Comparison of ENCODE assay signal across 24 mouse cellular contexts in genomic region chr11:61655649-61656048, GRCm38 (mm10). TPM values are rescaled to one million over a fixed set of nuclear protein-coding genes. Genes with fewer than 3 reads are reported as not detected.
"Had no signal": no experiment of that assay in that cellular context is flagged by ENCODE, and none has a peak within 500 bp of the region (broad histone marks: within the 10 kb centered on the region; RNA-seq: fewer than 3 reads in every experiment).

No protein-coding gene starts in this region.

- H3K36me3 ChIP-seq: limb, embryonic 12.5 days; limb, embryonic 15.5 days; midbrain, embryonic 10.5 days; midbrain, embryonic 13.5 days; neural tube, embryonic 13.5 days had no signal

- H3K27ac ChIP-seq: limb, embryonic 12.5 days; limb, embryonic 15.5 days; liver, embryonic 14.5 days; midbrain, embryonic 10.5 days; midbrain, embryonic 13.5 days; neural tube, embryonic 13.5 days; stomach, postnatal 0 days had no signal

- H3K4me1 ChIP-seq: midbrain, embryonic 13.5 days had no signal

- H3K9ac ChIP-seq: limb, embryonic 12.5 days; limb, embryonic 15.5 days; liver, embryonic 14.5 days; liver, postnatal 0 days; midbrain, embryonic 13.5 days; neural tube, embryonic 13.5 days had no signal

- ATAC-seq: inflammation-experienced regulatory T-cells, adult 6 months; intestine, embryonic 16.5 days; liver, postnatal 0 days; midbrain, embryonic 13.5 days; midbrain, embryonic 16.5 days had no signal

- DNase-seq: kidney, adult 18-20 months; kidney, adult 9 months; kidney, postnatal 14 days; kidney, postnatal 4 days; left cerebral cortex, postnatal 4 days; liver, postnatal 0 days; retina, postnatal 1 day; right cerebral cortex, postnatal 25 days; thymus, adult 2 months; thymus, postnatal 25 days had no signal

- H3K4me3 ChIP-seq: limb, embryonic 12.5 days; limb, embryonic 15.5 days; megakaryocyte, embryonic 14.5 days; midbrain, embryonic 10.5 days; midbrain, embryonic 13.5 days; myocyte; neural tube, embryonic 13.5 days had no signal

- H3K9me3 ChIP-seq: limb, embryonic 12.5 days; limb, embryonic 15.5 days; megakaryocyte, embryonic 14.5 days; midbrain, embryonic 10.5 days; midbrain, embryonic 13.5 days; neural tube, embryonic 13.5 days had no signal

- H3K4me2 ChIP-seq: limb, embryonic 12.5 days; limb, embryonic 15.5 days; liver, embryonic 11.5 days; midbrain, embryonic 13.5 days had no signal

- H3K27me3 ChIP-seq: limb, embryonic 12.5 days; limb, embryonic 15.5 days; midbrain, embryonic 13.5 days; neural tube, embryonic 13.5 days had no signal

RNA-seq across cellular contexts. Expression of gene Fam83g, which starts 28.2 kb away (rescaled TPM):
- total RNA-seq: monocyte, adult 5-6 weeks had no signal
- polyA plus RNA-seq: myocyte had no signal
